Mouse (Mus musculus): ENCODE data around the gene Actn2. TPM values are rescaled to one million over a fixed set of nuclear protein-coding genes. Genes with fewer than 3 reads are reported as not detected.

The Actn2 gene
- total RNA-seq, 2 experiments from 2014 or later, result 11.7 to 15.5 TPM

GRCm38 (mm10) chr13:12341447-12341846, 887 bp upstream of the Actn2 start:
- Histone ChIP-seq H3K4me3 (no peak overlapping the region), H3K27ac (no peak overlapping the region)
- DNase-seq (ENCODE audit: extremely low spot score in 1 of 2, low spot score in 2 of 2), result no peak
- intact Hi-C loops (cut with DNase I), result no loop called here
- no peak for TF ChIP-seq CTCF (IDR thresholded peaks at IDR 0.05)

- H3K4me3 ChIP-seq, result no peak overlapping the region
These were observed 1.1 kb downstream of the Actn2 start for GRCm38 (mm10) chr13:12339446-12339845.

GRCm38 (mm10) chr13:12337752-12338151, 2.8 kb downstream of the Actn2 start:
- TF ChIP-seq CTCF (IDR thresholded peaks at IDR 0.05), result no peak
- Histone ChIP-seq H3K4me3 (no peak overlapping the region), H3K27ac (no peak overlapping the region)
- intact Hi-C loops (cut with DNase I), result no loop called here
- no peak for DNase-seq (ENCODE audit: extremely low spot score in 1 of 2, low spot score in 2 of 2)

More at GRCm38 (mm10) chr13:12339446-12339845, 1.1 kb downstream of the Actn2 start:
- intact Hi-C loops (cut with DNase I), result no loop called here
- H3K27ac ChIP-seq, result no peak overlapping the region
- DNase-seq (ENCODE audit: extremely low spot score in 1 of 2, low spot score in 2 of 2), result no peak
- TF ChIP-seq CTCF (IDR thresholded peaks at IDR 0.05), result no peak

GRCm38 (mm10) chr13:12334016-12334415, 6.5 kb downstream of the Actn2 start:
- intact Hi-C loops (cut with DNase I), result no loop called here
- Histone ChIP-seq H3K4me3 (0 out of 2 replicates have a peak overlapping the region, but pooled peaks have one; percentile 4), H3K27ac (no peak overlapping the region; the same call in 1 of the 2 replicates)
- TF ChIP-seq CTCF (IDR thresholded peaks at IDR 0.05), result no peak
- peak; percentile 74 to 83 for DNase-seq (ENCODE audit: extremely low spot score in 1 of 2, low spot score in 2 of 2)

GRCm38 (mm10) chr13:12331528-12331927, 9.0 kb downstream of the Actn2 start:
- no peak for TF ChIP-seq CTCF (IDR thresholded peaks at IDR 0.05)
- DNase-seq (ENCODE audit: extremely low spot score in 1 of 2, low spot score in 2 of 2), result no peak
- H3K4me3 ChIP-seq, result no peak overlapping the region
- intact Hi-C loops (cut with DNase I), result no loop called here
- H3K27ac ChIP-seq, result no peak overlapping the region

- intact Hi-C loops (cut with DNase I), result no loop called here
- TF ChIP-seq CTCF (IDR thresholded peaks at IDR 0.05), result no peak
- no peak overlapping the region for H3K27ac ChIP-seq
- DNase-seq (ENCODE audit: extremely low spot score in 1 of 2, low spot score in 2 of 2), result no peak
- no peak overlapping the region for H3K4me3 ChIP-seq
These were observed 12.2 kb downstream of the Actn2 start for GRCm38 (mm10) chr13:12328392-12328791.

GRCm38 (mm10) chr13:12327577-12327976, 13.0 kb downstream of the Actn2 start:
- Histone ChIP-seq H3K27ac (no peak overlapping the region), H3K4me3 (no peak overlapping the region)
- intact Hi-C loops (cut with DNase I), result no loop called here
- DNase-seq (ENCODE audit: extremely low spot score in 1 of 2, low spot score in 2 of 2), result no peak
- no peak for TF ChIP-seq CTCF (IDR thresholded peaks at IDR 0.05)

GRCm38 (mm10) chr13:12323076-12323625, 17.4 kb downstream of the Actn2 start:
- no peak overlapping the region for H3K4me3 ChIP-seq
- DNase-seq (ENCODE audit: extremely low spot score in 1 of 2, low spot score in 2 of 2), result no peak
- no peak for TF ChIP-seq CTCF (IDR thresholded peaks at IDR 0.05)
- no peak overlapping the region for H3K27ac ChIP-seq
- intact Hi-C loops (cut with DNase I), result no loop called here

- H3K4me3 ChIP-seq, result no peak overlapping the region
- intact Hi-C loops (cut with DNase I), result no loop called here
- H3K27ac ChIP-seq, result no peak overlapping the region
- TF ChIP-seq CTCF (IDR thresholded peaks at IDR 0.05), result no peak
- DNase-seq (ENCODE audit: extremely low spot score in 1 of 2, low spot score in 2 of 2), result no peak
These were observed 20.4 kb downstream of the Actn2 start for GRCm38 (mm10) chr13:12320148-12320547.

GRCm38 (mm10) chr13:12318017-12318416, 22.5 kb downstream of the Actn2 start:
- no peak for TF ChIP-seq CTCF (IDR thresholded peaks at IDR 0.05)
- no peak for DNase-seq (ENCODE audit: extremely low spot score in 1 of 2, low spot score in 2 of 2)
- intact Hi-C loops (cut with DNase I), result no loop called here

GRCm38 (mm10) chr13:12317191-12317765, 23.3 kb downstream of the Actn2 start:
- Histone ChIP-seq H3K27ac (no peak overlapping the region), H3K4me3 (no peak overlapping the region)
- no peak for TF ChIP-seq CTCF (IDR thresholded peaks at IDR 0.05)
- intact Hi-C loops (cut with DNase I), result no loop called here
- no peak for DNase-seq (ENCODE audit: extremely low spot score in 1 of 2, low spot score in 2 of 2)

More at GRCm38 (mm10) chr13:12318017-12318416, 22.5 kb downstream of the Actn2 start:
- Histone ChIP-seq H3K4me3 (no peak overlapping the region), H3K27ac (no peak overlapping the region)

- no peak overlapping the region for H3K27ac ChIP-seq
- no peak for DNase-seq (ENCODE audit: extremely low spot score in 1 of 2, low spot score in 2 of 2)
- intact Hi-C loops (cut with DNase I), result no loop called here
- no peak for TF ChIP-seq CTCF (IDR thresholded peaks at IDR 0.05)
- H3K4me3 ChIP-seq, result no peak overlapping the region
These were observed 26.4 kb downstream of the Actn2 start for GRCm38 (mm10) chr13:12314173-12314572.

- no peak overlapping the region for H3K4me3 ChIP-seq
- no peak for TF ChIP-seq CTCF (IDR thresholded peaks at IDR 0.05)
- intact Hi-C loops (cut with DNase I), result no loop called here
- DNase-seq (ENCODE audit: extremely low spot score in 1 of 2, low spot score in 2 of 2), result no peak
- H3K27ac ChIP-seq, result no peak overlapping the region
These were observed 28.5 kb downstream of the Actn2 start for GRCm38 (mm10) chr13:12311930-12312492.

All from left cerebral cortex, adult 2 months (tissue).